Mouse (Mus musculus): ENCODE measurements around the gene Dab1. TPM values are rescaled to one million over a fixed set of nuclear protein-coding genes. Genes with fewer than 3 reads are reported as not detected.

Dab1 gene
- total RNA-seq, 2 experiments from 2014 or later: not detected

DNA sequence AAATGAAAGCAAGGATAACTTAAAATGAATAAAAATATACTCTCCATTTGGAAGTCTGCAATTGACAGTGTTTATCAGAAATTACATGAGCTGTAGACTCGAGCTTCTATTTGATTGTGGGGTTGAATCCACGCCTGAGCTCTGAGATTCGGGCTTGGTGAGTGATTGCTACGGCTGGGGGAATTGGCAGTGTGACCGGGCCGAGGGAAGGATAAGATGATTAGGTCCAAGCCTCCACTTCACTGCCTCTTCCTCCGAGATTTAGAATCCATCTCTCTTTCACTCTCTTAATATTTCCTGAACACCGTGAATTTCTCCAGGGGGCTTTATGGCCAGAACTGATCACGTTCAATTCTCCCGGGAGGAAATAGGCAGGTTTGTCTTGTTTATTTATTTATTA lies 452.1 kb downstream of the Dab1 start:
- ATAC-seq (replicated peaks; ENCODE audit: poor library complexity): no peak

DNA sequence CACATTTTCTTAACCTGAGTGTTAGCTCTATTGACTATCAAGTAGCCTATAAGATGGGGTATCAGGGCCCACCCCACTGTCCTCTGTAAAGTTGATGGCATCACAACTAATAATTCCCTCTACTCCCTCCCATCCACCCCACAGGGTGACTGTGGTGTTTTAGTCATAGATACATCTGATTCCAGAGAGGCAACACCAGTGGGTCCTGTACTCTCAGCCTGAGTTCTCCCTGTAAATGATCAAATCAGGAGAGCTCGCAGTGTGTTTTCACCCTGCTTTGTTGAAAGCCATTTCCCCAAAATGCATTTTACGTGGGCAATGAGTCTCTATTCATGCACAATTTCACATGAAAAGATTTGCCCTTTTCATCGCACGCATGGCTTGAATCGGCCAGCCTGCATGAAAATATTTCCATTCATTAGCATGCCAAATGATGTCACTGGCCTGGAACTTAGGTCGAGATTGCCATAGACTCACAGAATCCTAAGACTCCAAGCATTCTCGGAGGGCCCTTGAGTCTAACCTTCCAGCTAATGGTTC lies 454.8 kb downstream of the Dab1 start:
- no peak for ATAC-seq (replicated peaks; ENCODE audit: poor library complexity)

DNA sequence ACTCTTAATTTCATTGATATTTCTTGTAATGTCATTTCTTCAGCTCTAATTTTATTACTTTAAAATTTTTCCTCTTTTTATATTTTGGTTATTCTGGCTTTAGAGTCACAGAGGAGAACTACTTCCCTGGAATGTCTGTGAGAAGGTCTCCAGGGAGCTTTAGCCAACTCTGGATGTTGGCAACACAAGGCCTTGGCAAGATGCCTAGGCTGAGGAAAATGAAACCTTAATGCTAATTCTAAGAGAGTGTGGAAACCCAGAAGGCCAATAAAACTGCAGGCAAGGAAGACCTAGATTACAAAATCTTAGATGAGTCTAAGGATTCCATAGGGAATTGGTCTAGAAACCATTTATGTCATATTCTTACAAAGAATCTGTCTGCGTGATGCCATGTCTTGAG lies 458.6 kb downstream of the Dab1 start:
- no peak for ATAC-seq (replicated peaks; ENCODE audit: poor library complexity)

DNA sequence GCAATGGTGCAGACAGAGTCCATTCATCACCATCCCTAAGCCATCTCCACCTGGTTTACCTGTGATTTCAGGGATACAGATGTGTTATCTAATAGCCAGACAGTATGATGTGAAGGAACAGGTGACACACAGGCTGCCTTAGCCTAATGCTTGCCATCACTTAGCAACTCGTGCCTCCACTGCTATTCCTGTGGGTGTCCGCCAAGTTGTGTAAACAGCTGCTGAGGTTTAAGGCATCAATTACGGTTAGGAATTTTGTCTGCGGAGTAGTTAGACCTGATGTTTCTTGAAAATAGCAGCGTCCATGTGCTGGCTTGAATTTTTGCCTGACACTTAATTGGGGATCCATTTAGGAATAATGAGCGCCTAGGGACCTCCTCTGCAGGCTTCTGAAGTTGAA lies 487.1 kb downstream of the Dab1 start:
- ATAC-seq (replicated peaks; ENCODE audit: poor library complexity): no peak

DNA sequence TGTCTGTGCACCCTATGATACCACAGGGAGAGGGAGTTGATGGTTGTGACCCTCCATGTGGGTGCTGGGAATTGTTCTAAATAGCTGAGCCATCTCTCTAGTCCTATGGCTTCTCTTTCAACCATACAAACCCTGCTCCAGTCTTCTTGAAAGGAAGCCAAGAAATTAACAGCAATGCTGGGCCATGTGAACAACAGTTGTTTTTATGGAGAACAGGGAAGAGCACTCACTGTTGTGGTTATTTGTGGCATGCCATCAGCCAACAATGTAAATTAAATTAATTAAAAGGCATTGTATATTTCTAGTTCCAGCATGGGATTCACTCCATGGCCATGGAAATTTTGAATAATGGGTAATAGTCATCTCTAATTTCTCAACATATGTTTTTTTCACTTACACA lies 492.5 kb downstream of the Dab1 start:
- ATAC-seq (replicated peaks; ENCODE audit: poor library complexity): no peak

DNA sequence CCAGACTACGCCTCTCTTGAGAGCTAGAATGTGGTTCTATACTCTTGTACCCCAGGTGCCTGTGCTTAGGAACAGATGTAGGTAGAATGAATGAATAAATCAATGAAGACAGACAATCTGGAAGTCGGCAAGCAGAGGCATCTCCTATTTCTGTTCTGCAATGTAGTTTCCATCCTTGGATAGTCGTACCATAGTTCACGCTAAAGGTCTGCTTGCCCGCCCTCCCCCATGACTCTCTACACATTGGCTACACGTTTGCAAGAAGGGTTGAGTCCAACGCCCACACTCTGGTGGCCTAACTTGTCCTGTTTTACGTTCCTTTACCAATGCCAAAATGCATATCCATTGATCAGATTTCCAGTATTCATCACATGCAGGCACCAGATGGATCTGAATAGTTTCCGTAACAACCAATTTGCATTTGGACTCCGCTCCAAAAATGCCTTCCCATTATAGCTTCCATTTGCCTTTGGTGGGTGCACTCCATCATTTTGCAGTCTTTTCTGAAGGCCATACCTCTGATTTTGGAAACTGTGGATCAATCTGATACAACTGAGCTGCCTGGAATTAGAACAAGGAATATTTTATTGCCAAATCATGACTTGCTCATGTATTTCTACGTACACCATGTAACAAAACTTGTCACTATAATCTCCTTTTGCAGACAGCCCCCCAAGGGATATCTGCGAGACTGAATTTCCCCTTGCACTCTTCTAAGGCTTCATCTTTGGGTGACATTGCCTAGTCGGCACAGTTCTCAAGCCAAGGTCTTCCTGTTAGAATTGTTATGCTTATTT lies 494.2 kb downstream of the Dab1 start:
- ATAC-seq (replicated peaks; ENCODE audit: poor library complexity): no peak

DNA sequence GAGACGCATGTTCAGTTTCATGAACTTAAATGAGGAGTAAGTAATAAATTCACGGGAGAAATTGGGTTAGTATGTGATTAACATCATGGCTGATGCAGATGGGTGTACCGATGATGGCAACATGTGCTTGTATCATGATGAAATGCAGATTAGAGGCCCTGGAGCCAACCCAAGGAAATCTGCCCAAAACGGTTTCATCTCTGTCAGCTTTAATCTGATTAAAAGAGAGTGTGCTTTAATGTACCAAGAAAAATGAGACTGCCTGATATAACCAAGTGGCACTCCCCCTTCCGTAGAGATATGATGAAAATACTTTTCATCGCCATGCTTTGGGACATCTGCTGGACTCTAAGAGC lies 494.8 kb downstream of the Dab1 start:
- ATAC-seq (replicated peaks; ENCODE audit: poor library complexity): no peak

DNA sequence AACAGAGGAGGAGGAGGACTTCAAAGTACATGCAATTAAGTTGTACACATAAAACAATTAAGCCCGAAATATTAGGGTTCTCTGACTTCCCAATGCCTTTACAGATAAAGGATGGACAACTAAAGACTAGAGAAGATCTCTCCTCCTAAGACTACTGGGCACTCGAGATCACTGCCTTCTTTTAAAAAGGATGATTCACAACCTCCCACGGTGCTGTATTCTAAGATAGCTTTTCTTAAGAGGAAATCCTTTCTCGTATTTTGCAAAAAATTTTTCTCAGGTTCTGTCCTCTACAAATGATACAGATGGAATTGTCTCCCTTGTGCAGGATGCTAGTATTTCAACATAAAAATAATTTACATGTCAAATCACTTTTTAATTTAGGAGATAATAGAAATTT lies 500.9 kb downstream of the Dab1 start:
- no peak for ATAC-seq (replicated peaks; ENCODE audit: poor library complexity)

DNA sequence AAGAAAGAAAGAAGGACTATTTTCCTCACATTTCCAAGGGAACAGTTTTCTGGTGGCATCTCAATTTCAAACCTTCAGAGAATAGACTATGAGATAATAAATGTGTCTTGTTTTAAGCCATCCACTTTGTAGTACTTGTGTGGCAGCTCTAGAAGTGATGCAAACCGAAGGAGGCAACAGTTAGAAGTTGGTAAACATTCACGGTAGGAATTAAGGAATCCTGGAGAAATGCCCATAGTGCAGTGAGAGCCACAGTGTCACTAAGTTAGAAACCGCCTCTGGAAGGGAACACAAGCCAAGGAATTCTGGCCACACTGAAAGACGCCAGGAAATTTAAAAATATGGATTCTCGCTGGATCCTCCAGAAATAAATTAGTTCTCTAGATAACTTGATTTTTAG lies 502.8 kb downstream of the Dab1 start:
- ATAC-seq (replicated peaks; ENCODE audit: poor library complexity): no peak

DNA sequence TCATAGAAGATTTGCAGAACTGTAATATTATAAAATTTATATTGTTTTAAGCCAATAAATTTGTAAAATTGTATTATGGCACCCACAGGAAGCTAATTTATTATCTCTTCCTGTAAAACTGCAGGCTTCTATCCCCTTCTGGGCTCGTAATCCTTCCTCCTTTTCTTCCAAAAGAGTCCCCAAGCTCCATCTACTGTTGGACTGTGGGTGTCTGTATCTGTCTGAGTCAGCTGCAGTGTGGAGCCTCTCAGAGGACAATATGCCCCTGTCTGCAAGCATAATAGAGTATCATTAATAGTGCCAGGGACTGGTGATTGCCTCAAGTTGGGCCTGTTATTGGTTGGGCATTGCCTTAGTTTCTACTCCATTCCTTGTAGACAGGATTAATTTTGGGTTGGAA lies 503.2 kb downstream of the Dab1 start:
- ATAC-seq (replicated peaks; ENCODE audit: poor library complexity): no peak

DNA sequence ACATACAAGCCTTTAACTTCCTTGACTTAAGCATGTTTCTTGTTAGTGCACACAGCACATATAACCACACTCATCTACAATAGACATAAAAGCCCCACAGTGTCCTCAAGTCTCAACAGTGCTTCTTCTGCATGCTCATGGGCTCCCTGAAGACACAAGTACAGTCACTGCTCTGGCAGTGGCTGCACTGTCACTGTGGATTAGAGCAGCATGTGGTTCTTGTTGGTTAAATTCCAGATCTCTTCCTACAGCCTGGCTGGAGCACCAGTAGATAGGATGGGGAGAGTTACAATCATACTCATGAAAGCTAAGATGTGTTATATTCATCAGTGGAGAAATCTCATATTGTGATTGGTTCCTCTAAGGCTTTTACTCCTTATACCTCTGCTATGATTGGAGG lies 534.5 kb downstream of the Dab1 start:
- no peak for ATAC-seq (replicated peaks; ENCODE audit: poor library complexity)

DNA sequence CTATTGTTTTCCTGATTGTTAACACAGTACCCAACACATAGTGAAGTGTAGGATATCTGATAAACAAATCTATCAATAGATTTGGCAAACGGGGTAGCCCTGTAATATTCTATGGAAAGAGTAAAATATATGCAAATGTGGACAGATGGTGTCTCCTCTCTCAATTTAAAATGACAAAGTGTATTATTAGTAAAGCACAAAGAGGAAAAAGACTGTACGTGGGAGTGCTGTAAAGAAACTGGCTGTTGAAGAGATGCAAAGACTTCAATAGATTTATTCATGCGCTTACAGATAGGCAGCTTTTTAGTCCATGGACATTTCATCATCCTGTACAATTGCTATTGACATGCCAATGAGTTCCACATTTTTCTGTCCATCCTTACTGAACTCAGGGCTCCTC lies 558.9 kb downstream of the Dab1 start:
- ATAC-seq (replicated peaks; ENCODE audit: poor library complexity): no peak

DNA sequence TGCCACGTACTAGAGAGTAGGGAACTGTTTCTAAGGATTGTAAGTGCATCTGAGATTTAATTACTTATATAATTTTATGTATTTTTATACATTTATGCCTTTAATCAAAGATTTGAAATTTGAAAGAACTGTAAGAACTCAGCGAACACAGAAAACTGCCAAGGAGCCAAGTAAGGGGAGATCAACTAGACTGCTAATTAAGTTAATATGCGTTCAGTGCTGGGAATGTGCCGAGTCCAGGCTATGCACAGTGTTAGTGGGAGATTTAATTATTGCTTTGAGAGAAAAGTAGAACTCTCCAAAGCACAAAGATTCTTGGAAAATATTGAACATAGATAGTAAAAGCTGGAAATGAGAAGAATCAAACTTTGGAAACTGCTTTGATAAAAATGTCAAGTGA lies 567.2 kb downstream of the Dab1 start:
- no peak for ATAC-seq (replicated peaks; ENCODE audit: poor library complexity)

DNA sequence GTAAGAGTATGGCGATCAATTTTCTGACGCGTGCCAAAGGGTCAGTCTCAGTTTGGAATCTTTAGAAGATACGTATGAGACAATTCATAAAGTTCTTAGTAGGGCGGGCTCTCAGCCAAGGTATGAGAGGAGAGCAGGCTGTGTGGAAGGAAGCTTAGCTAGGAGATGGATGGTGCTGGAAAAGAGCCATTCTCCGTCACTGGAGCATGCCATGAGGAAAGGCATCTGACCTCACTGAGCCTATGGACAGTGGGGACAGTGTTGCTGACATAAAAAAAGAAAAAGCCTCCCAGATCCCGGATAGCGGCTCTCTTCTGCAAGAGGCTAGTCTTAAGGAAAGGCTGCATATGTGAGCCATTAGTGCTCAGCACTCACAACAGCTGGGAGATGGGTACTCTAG lies 579.5 kb downstream of the Dab1 start:
- ATAC-seq (replicated peaks; ENCODE audit: poor library complexity): no peak

DNA sequence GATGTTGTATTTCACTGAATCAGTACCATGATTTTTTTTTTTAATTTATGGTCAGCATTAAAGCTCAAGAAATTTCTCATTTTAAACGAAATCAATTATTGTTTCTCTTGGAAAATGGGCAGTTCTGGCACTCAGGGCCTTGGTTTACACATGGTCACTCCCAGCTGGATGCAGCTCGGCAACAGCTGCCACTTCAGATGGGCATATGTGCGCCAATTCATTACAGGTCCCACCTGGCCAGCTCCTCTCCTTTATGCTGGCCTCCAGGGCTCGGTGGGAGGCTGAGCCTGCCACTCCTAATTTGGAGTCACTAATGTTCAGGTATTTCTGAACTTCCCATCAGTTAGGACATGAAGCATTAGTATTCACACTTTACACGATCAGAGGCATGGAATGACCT lies 582.5 kb downstream of the Dab1 start:
- no peak for ATAC-seq (replicated peaks; ENCODE audit: poor library complexity)

DNA sequence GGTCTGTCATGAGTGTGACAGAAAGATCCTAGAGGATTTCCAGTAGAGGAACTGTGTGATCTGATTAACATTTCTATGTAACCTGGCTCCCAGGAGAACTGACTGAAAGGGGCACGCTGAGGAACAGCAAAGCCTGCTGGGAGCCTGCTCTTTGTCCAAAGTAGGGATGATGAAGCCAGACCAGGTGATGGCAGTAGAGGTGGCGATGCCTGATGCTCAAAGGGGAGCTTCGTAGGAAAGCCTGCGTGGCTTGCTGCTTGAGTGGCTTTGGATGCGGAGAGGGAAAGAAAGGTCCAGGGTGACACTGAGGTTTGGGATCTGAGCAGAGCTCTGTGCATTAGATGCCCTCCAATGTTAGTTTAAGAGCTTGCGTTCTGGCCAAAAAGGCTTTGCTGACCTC lies 584.9 kb downstream of the Dab1 start:
- ATAC-seq (replicated peaks; ENCODE audit: poor library complexity): no peak

DNA sequence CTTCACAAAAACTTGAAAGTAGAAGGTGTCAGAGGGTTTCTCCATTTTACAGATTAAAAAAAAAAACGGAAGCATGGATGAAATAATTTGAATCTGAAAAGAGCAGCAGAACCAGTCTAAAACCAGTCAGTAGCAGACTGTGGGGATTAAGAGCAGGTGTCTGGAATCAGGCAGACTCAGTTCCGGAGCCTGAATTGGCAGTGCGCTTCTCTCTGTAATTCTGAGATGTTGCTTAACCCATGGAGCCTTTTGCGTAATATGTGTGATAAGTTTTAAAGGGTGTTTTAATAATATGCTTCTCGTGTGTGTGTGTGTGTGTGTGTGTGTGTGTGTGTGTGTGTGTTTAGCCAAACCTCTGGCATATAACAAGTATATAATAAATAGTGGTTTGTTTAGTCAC lies 587.5 kb downstream of the Dab1 start:
- no peak for ATAC-seq (replicated peaks; ENCODE audit: poor library complexity)

DNA sequence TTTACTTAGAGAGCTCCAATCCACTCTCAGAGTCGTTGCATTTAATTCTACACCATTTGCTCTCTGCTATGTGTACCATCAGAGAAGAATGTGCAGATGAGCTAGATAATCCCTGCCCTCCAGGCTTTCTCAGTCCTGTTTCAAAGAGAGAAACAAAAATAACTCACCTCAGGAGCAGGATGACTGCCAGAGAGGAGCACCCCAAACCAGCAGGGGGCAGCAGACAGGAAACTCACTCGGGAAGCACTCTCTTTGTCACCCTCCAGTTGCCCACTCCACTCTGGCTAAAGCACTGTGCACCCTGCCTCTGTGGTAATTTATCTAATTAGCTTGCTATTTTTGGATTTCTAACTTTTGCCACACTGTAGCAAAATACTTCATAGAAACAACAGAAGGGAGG lies 589.9 kb downstream of the Dab1 start:
- no peak for ATAC-seq (replicated peaks; ENCODE audit: poor library complexity)

DNA sequence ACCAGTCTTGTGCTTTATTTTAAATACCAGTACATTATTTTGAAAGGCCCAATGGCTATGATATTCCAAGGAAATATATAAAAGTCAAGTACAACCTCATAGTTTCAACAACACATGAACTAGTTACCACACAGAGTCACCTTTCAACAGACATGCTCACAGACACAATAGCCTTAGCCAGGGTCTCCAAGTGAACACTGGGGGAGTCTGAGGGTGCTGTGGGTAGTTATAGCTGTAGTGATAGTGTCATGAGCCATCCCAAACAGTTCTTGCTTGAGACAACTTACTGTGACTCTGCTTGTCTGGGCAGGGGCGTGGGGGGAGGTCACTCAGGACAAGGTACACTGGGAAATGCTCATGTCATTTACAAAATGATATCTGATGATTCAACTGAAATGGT lies 591.6 kb downstream of the Dab1 start:
- no peak for ATAC-seq (replicated peaks; ENCODE audit: poor library complexity)

DNA sequence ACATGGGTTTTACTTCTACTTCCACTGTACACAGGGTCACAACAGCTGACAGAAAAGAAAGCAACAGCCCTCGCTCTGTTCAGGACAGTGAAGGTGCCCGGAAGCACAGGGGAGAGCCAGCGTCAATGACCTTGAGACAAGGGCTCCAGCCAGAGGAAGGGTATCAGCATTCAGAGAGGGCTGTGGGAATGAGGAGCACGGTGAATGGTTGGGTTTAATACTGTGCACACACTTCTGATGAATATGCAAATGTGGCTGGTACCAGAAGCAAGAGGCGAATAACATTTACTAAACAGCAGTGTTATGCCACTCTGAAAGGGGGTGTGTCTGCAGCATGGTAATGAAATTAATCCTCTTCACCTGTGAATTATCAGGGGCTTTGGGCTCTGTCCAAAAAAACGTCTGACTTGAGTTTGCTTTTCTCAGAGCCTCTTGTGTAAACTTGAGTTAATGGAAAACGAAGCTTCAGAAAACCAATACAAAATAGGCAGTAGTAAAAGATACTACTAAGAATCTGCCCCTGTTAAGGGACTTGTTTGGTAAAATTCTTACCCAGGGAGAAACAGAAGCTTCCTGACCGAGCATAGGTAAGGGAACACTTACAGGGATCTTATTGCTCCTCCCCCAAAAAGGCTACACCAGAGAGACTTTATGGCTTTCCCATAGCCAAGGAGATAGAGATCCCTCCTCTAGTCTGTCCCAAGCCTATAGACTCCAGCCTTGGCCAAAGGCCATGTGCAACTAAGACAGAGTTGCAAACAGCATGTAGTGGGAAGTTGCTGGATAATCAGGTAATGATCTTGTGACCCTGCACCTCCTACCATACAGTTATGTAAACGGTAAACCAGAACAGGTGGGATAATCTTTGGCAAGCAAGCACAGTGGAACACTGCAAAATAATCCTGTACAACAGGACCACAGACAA lies 592.6 kb downstream of the Dab1 start:
- no peak for ATAC-seq (replicated peaks; ENCODE audit: poor library complexity)

DNA sequence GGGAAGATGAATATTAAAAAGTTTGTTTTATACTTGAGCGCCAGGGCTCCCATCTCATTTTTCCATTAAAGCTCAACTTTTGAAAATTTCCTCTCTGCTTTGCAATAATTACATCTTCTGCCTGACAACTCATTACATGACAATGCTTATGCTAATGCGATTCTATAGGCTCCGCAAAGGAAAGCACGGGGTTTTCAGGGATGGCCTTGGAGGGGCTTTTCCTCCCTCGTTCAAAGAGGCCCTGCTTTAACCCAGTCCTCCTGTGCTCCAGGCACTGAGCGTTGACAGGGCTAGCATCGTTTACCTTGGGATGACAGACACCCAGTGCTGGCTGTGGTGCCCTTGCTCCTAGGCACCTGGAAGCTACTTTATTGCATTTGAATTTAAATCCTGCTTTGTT lies 595.6 kb downstream of the Dab1 start:
- no peak for ATAC-seq (replicated peaks; ENCODE audit: poor library complexity)

DNA sequence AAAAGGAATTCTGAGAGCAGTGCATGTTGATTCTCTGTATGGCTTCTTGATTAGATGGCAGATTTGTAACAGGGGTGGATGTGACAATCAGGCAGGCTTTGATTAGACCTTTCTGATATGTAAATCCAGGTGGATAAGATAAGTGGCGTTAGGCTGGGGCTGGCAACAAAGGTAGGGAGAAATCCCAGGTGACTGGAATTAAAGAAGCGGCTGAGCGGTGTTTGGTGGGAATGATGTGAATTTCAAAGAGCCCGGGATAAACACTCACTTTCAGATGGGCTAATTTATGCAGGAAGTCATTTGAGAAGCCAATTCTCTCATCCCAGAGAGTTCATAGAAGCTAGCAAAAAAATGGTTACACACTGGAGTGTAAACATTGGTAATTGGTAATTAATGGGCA lies 598.2 kb downstream of the Dab1 start:
- ATAC-seq (replicated peaks; ENCODE audit: poor library complexity): no peak
